Mouse (Mus musculus) midbrain, embryonic 11.5 days (tissue): ENCODE data around the gene Arid1a. TPM values are rescaled to one million over a fixed set of nuclear protein-coding genes. Genes with fewer than 3 reads are reported as not detected.
"Not testable (repeated sequence)": the region's sequence is repeated elsewhere in the genome, so short reads cannot be mapped to it uniquely, and the experiment has no call there.

ENCODE experiments used
- ATAC-seq: fragments of 200-750 bp; cut with Nextera tagmentation; 2 replicates; pipeline ENCODE4 v1.8.0; 2017; ENCODE audit warnings: moderate TSS enrichment, moderate library complexity; ENCODE audit not compliant: low FRiP score
- DNase-seq: peaks from one replicate; pipeline ENCODE4 v3.0.0; 2015; ENCODE audit warnings: low spot score; ENCODE audit errors: missing footprints
- H3K27ac ChIP-seq: fragments of 300-500 bp; sonication (generic); 2 replicates; pipeline ENCODE4 v1.5.1; 2014; ENCODE audit warnings: low read depth, low read length
- H3K27me3 ChIP-seq: fragments of 300-500 bp; sonication (generic); 2 replicates; pipeline ENCODE4 v1.6.1; 2014; ENCODE audit warnings: mild to moderate bottlenecking, low read length, moderate library complexity, mixed read lengths; ENCODE audit not compliant: control insufficient read depth, insufficient read depth
- H3K36me3 ChIP-seq: fragments of 300-500 bp; sonication (generic); 2 replicates; pipeline ENCODE4 v1.6.1; 2014; ENCODE audit warnings: mild to moderate bottlenecking, low read length, moderate library complexity, mixed read lengths; ENCODE audit not compliant: control insufficient read depth, insufficient read depth
- H3K4me1 ChIP-seq: fragments of 300-500 bp; sonication (generic); 2 replicates; pipeline ENCODE4 v1.6.1; 2014; ENCODE audit warnings: low read length; ENCODE audit not compliant: control insufficient read depth, insufficient read depth
- H3K4me2 ChIP-seq: fragments of 300-500 bp; sonication (generic); 2 replicates; pipeline ENCODE4 v1.6.1; 2014; ENCODE audit warnings: mild to moderate bottlenecking, moderate library complexity
- H3K4me3 ChIP-seq: fragments of 300-500 bp; sonication (generic); 2 replicates; pipeline ENCODE4 v1.5.1; 2014; ENCODE audit warnings: low read depth, low read length
- H3K9ac ChIP-seq: fragments of 300-500 bp; sonication (generic); 2 replicates; pipeline ENCODE4 v1.6.1; 2014; ENCODE audit warnings: low read length
- H3K9me3 ChIP-seq: fragments of 300-500 bp; sonication (generic); 2 replicates; pipeline ENCODE4 v1.6.1; 2016; ENCODE audit warnings: low read length; ENCODE audit not compliant: control insufficient read depth
- WGBS: fragments of 180-500 bp; shearing (Covaris S2); extraction: QIAGEN DNeasy Blood & Tissue Kit; methylation state at CpG from one replicate; pipeline ENCODE4 v1.1.7; 2014; 5-methylcytosine and 5-hydroxymethylcytosine counted together
- polyA plus RNA-seq: library from polyadenylated mRNA; unstranded; fragments of >200 nt; fragmentation: Nextera tagmentation; extraction: Ambion mirVana; gene quantifications from 2 replicates; pipeline ENCODE4 v1.2.1, GENCODE M21; 2014

Arid1a gene
- polyA plus RNA-seq, 1 experiment from 2014 or later = 39.1 TPM

DNA sequence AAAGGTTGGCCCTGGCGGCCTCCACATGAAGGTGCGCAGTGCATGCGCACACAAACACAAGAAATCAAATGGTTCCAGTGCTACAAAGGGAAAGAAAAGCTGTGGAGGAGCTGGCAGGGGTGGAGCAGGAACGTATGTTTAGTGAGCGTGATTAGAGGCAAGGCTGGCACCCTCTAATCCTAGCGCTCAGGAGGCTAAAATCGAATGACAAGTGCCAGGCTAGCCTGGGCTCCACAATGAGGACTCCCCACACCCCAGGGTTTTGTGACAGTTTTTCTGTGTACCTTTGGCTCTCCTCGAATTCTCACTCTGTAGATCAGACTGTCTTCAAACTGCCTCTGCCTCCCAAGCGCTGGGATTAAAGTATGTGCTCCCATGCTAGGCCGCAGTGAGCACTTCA, 103.8 kb downstream of the Arid1a start:
- DNase-seq (peak; percentile 82), ATAC-seq (no peak)
- no peak overlapping the region for H3K9ac ChIP-seq
- WGBS = 77% methylated on average over 10 of the region's 10 CpGs
- no peaks in the 10 kb centered on the region for H3K4me1 ChIP-seq
- no peaks in the 10 kb centered on the region for H3K27me3 ChIP-seq
- no peak overlapping the region for H3K4me2 ChIP-seq
- no peak overlapping the region for H3K27ac ChIP-seq
- no peaks in the 10 kb centered on the region for H3K9me3 ChIP-seq
- H3K36me3 ChIP-seq = no peaks in the 10 kb centered on the region
- no peak overlapping the region for H3K4me3 ChIP-seq

DNA sequence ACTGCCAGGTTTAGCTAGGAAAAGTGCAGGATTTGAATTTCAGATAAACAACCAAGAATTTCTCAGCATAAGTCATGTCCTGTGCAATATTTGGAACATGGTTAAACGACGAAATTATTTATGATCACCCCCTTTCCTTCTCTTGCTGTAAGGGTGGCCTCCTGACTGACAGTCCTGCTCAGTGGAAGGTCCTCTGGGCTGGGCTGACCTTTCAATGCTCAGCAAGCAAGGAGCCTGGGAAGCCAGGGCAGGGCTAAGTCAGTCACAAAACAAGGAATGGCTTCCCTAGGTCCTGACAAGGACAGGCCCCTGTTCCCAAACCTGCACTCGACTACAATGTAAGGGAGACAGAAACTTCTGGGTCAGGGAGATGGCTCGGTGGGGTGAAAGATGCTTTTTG, 104.6 kb downstream of the Arid1a start:
- WGBS = 73% methylated on average over 4 of the region's 4 CpGs
- H3K9me3 ChIP-seq = no peaks in the 10 kb centered on the region
- no peak overlapping the region for H3K4me2 ChIP-seq
- no peaks in the 10 kb centered on the region for H3K27me3 ChIP-seq
- H3K4me3 ChIP-seq = no peak overlapping the region
- H3K27ac ChIP-seq = no peak overlapping the region
- no peak for ATAC-seq
- no peak for DNase-seq
- no peaks in the 10 kb centered on the region for H3K36me3 ChIP-seq
- no peaks in the 10 kb centered on the region for H3K4me1 ChIP-seq
- no peak overlapping the region for H3K9ac ChIP-seq

DNA sequence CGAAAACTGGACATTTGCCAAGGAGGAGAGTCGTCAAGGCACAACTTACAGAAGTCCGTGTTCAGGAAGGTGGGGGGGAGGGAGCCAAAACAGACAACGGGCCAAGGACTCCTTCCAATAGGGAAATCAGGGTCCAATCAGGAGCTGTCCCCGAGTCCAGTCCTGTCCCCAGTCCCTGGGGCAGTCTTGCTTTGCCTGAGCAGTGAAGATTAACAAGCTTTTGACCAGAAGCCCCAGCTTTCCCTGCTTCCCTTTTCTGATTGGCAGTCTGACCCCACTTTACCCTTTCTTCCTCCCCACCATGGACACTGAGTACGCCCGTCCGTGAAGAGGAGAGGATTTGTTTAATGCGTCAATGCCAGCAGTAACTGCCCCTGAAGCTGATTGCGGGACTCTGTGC, 105.1 kb downstream of the Arid1a start:
- no peak overlapping the region for H3K9ac ChIP-seq
- WGBS = 61% methylated on average over 10 of the region's 10 CpGs
- ATAC-seq (no peak), DNase-seq (no peak)
- no peaks in the 10 kb centered on the region for H3K27me3 ChIP-seq
- H3K4me1 ChIP-seq = no peaks in the 10 kb centered on the region
- no peak overlapping the region for H3K4me3 ChIP-seq
- no peaks in the 10 kb centered on the region for H3K9me3 ChIP-seq
- no peak overlapping the region for H3K27ac ChIP-seq
- no peaks in the 10 kb centered on the region for H3K36me3 ChIP-seq
- no peak overlapping the region for H3K4me2 ChIP-seq

DNA sequence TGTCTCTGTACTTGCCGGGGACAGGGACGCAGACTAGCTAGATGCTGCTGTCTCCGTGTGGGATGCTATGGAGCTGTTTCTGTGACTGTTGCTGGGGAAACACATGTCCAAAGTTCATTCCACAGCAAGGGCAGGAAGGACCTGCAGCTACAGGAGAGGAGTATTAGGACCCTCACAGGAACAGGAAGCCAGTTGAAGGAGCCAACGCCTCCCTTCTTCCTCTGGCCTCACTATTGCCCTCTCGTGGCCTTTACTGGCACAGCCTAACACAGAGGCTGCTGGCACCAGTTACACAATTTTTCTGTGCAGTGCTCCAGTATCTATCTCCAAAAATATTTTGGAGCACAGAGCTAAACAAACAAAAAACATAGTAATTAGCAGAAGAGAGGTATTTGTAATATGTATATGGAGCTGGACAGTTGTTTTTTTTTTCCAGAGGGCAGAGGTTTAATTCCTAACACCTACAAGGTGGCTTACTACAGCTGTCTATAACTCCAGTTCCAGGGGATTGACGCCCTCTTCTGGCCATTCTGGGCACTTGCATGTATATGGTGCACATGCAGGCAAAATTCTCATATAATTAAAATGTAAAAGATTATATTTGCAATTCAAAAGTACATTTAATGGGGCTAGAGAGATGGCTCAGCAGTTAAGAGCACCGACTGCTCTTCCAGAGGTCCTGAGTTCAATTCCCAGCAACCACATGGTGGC, 106.4 kb downstream of the Arid1a start, which contains the start of gene Zdhhc18:
Zdhhc18 (minus strand) TSS at position 166 of the 711 bp plus-strand sequence.
- H3K36me3 ChIP-seq = no peaks in the 10 kb centered on the region
- WGBS = 42% methylated on average over 7 of the region's 7 CpGs
- no peak within 1 kb of the TSS for H3K4me3 ChIP-seq
- H3K9me3 ChIP-seq = no peaks in the 10 kb centered on the region
- H3K9ac ChIP-seq = peak within 1 kb of the TSS; percentile 42; the same call in 1 of the 2 replicates
- DNase-seq (peak; percentile 98), ATAC-seq (no peak)
- no peak within 1 kb of the TSS for H3K27ac ChIP-seq
- peak within 1 kb of the TSS; percentile 36 for H3K4me2 ChIP-seq
- H3K27me3 ChIP-seq = no peaks in the 10 kb centered on the region
- no peaks in the 10 kb centered on the region for H3K4me1 ChIP-seq

DNA sequence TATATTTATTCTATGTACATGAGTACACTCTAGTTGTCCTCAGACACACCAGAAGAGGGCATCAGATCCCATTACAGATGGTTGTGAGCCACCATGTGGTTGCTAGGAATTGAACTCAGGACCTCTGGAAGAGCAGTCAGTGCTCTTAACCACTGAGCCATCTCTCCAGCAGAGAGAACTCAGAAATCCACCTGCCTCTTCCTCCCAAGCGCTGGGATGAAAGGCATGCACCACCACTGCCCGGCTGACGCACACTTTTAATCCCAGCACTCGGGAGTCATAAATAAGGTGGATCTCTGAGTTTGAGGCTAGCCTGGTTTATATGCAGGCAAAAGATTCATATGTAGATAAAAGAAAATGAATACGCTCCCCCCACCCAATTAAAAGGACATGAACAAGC, 107.1 kb downstream of the Arid1a start:
- Histone ChIP-seq H3K9ac (peak overlapping the region; percentile 42; the same call in 1 of the 2 replicates), H3K4me2 (peak overlapping the region; percentile 36; the same call in 1 of the 2 replicates)
- not testable (repeated sequence) for H3K9me3 ChIP-seq, ATAC-seq, H3K36me3 ChIP-seq, H3K27me3 ChIP-seq, H3K27ac ChIP-seq, DNase-seq, H3K4me1 ChIP-seq, H3K4me3 ChIP-seq
- WGBS = 88% methylated on average over 5 of the region's 5 CpGs

DNA sequence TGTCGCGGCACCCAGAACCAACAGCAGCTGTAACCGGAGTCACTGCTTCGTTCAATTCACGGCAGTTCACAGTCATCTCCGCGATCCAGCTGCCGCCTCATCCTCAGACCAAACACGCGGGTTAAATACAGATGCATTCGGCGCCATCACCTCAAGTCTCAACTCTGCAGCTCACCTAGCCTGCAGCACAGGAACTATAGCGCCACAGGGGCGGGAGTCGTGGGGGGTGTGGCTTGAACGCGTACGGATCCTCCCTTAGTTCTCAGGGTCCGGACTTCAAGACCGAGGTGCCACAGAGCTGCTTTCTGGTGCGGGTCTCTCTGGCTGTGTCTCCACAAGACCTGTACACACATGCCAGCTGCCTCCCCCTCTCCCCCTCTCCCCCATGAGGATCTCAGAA, 110.9 kb downstream of the Arid1a start:
- ATAC-seq = no peak
- DNase-seq = no peak
- no peaks in the 10 kb centered on the region for H3K4me1 ChIP-seq
- 42% methylated on average over 21 of the region's 21 CpGs for WGBS
- no peak overlapping the region for H3K27ac ChIP-seq
- no peak overlapping the region for H3K4me3 ChIP-seq
- H3K27me3 ChIP-seq = no peaks in the 10 kb centered on the region
- no peak overlapping the region for H3K9ac ChIP-seq
- H3K9me3 ChIP-seq = no peaks in the 10 kb centered on the region; the same call in 1 of the 2 replicates
- H3K4me2 ChIP-seq = no peak overlapping the region
- H3K36me3 ChIP-seq = no peaks in the 10 kb centered on the region

DNA sequence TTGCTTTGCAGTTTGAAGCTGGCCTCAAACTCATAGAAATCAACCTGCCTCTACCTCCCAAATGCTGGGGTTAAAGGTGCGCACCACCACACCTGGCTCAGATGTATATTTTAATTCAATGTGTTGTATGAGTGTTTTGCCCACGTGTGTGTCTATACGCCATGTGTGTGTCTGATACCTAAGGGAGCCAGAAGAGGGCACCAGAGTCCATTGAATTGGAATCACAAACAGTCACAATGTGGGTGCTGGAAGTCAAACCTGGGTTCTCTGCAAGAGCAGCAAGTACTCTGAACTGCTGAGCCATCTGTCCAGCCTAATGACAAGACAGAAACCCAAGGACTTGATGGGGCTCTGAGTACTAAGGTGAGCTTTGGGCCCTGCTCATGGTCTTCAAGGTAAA, 111.4 kb downstream of the Arid1a start:
- WGBS = 87% methylated on average over 3 of the region's 3 CpGs
- H3K9ac ChIP-seq = no peak overlapping the region
- no peaks in the 10 kb centered on the region for H3K27me3 ChIP-seq
- ATAC-seq (no peak), DNase-seq (no peak)
- H3K4me1 ChIP-seq = no peaks in the 10 kb centered on the region
- no peak overlapping the region for H3K4me2 ChIP-seq
- H3K9me3 ChIP-seq = no peaks in the 10 kb centered on the region; the same call in 1 of the 2 replicates
- H3K4me3 ChIP-seq = no peak overlapping the region
- H3K27ac ChIP-seq = no peak overlapping the region
- H3K36me3 ChIP-seq = no peaks in the 10 kb centered on the region

DNA sequence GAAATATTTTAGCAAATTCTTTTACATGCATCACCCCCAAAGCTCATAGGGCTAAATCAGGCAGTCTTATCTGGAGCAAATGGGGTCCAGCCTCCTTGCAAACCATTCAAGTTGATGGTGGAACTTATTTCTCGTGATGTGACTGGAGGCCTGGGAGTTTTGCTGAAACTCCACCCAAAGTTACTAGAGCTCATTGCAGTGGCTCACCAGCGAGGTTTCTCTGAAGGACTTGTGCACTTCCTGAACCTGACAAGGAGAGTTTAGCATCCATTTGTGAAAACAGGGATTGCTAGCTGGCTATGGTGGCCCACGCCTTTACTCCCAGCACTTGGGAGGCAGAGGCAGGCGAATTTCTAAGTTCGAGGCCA, 122.5 kb downstream of the Arid1a start:
- H3K9ac ChIP-seq = no peak overlapping the region
- no peaks in the 10 kb centered on the region for H3K27me3 ChIP-seq
- H3K4me2 ChIP-seq = no peak overlapping the region
- WGBS = 79% methylated on average over 5 of the region's 5 CpGs
- DNase-seq (peak; percentile 37), ATAC-seq (no peak)
- H3K27ac ChIP-seq = no peak overlapping the region
- H3K9me3 ChIP-seq = no peaks in the 10 kb centered on the region
- H3K4me3 ChIP-seq = no peak overlapping the region
- H3K36me3 ChIP-seq = no peaks in the 10 kb centered on the region
- peaks cover 7% of the 10 kb centered on the region for H3K4me1 ChIP-seq

DNA sequence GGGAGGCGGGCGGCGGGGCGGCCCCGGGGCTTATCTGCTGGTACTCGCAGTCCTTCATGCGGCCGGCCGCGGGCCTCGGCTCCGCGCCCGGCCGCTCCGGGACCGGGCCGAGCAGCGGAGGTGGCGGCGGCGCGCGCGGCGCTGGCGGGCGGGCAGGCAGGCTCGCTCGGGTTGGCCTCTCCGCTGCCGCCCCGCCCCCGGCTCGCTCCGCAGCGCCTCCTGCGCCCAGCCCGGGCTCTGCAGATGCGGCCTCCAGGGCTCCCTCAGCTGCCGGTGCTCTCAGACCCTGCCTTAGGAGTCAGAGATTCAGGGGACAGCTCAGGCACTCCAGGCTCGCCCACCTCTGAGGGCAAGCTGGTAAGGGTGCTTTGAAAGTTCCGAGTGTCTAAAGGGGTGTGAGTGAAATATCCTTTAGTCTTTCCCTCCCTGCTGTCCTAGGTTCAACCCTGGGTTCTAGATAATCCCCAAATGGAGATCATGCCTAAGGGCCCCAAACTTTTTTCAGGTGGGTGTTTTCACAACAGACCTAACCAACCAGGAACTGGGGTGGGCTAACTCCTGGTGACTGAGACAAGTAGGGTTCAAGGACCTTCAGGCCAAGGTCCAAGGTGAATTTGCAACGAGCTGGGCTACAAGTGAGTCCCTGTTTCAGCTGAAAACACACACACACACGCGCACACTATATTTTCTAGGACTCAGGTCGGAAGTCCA, 123.1 kb downstream of the Arid1a start:
- no peaks in the 10 kb centered on the region for H3K9me3 ChIP-seq
- peak; percentile 94 for ATAC-seq
- H3K9ac ChIP-seq = peak overlapping the region; percentile 94
- peak overlapping the region; percentile 59 for H3K4me2 ChIP-seq
- peak overlapping the region; percentile 94 for H3K4me3 ChIP-seq
- peak; percentile 100 for DNase-seq
- H3K27me3 ChIP-seq = no peaks in the 10 kb centered on the region
- 11% methylated on average over 33 of the region's 47 CpGs for WGBS
- H3K4me1 ChIP-seq = peaks cover 7% of the 10 kb centered on the region
- no peak overlapping the region; the same call in 1 of the 2 replicates for H3K27ac ChIP-seq
- H3K36me3 ChIP-seq = no peaks in the 10 kb centered on the region
